Mouse (Mus musculus): Measurements from ENCODE around the gene Tmsb15l.
"Not testable (repeated sequence)": the region's sequence is repeated elsewhere in the genome, so short reads cannot be mapped to it uniquely, and the experiment has no call there.

Tmsb15l gene

DNA sequence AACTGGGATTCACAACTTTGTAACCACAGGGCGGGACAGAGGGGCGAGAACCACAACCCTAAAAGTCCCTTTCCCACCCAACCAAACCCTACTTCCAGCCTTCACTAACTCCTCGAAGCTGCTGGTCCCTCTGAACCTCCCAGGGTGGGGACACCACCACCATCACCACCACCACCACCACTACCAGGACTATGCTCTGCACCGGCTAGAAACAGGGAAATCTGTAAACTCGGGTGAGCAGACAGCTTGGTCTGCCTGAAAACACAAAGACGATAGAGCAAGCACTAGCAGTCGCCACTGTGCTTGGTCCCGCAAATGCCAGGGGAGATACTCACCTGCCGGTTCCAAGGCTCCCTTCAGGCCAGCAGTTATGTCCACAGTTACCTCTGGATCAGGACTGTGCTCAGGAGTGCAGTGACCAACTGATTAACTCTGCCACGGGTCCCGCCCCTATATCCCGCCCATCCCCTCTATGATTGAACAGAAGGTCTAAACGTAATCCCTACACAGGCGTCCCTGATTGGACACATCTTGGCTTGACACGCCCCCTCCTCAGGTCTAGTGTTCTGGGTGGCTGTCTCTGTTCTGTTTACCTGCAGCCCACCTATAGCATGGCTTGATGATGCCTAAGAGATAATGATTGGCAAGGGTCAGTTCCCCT is at the start of gene Tmsb15l, which contains the start of gene Tmsb15b1:
Gene Tmsb15l (minus strand): TSS at position 446 of the 661 bp plus-strand sequence.
Gene Tmsb15b1 (minus strand): TSS at position 451 of the 661 bp plus-strand sequence.
- DNase-seq (ENCODE audit: low spot score), result peak; percentile 64

GRCm38 (mm10) chrX:137019310-137019709 is 42.6 kb upstream of the Tmsb15l start:
- peak; percentile 84 for DNase-seq (ENCODE audit: low spot score)

- no peak for DNase-seq (ENCODE audit: low spot score)
These were observed 41.0 kb upstream of the Tmsb15l start for GRCm38 (mm10) chrX:137017668-137018067.

- peak; percentile 57 for DNase-seq (ENCODE audit: low spot score)
These were observed 38.5 kb upstream of the Tmsb15l start for GRCm38 (mm10) chrX:137015099-137015709.

DNA sequence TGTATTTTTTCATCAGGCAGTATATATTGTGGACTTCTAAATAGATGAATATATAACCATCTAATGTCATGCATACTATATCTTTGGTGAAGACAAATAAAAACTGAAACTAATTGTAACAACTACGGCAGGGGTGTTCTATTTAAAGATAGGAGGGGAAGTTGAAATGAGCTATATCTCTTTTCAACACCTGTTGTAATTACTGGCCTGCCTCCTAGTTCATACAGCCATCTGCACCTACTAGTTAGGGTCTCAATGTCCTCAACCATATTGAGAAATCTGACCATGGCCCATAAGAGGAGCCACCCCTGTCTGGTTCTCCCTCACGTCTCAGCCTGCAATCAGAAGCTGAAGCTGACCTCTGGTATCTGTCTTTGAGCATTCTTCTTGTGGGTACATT is 19.6 kb upstream of the Tmsb15l start:
- no peak for DNase-seq (ENCODE audit: low spot score)

DNA sequence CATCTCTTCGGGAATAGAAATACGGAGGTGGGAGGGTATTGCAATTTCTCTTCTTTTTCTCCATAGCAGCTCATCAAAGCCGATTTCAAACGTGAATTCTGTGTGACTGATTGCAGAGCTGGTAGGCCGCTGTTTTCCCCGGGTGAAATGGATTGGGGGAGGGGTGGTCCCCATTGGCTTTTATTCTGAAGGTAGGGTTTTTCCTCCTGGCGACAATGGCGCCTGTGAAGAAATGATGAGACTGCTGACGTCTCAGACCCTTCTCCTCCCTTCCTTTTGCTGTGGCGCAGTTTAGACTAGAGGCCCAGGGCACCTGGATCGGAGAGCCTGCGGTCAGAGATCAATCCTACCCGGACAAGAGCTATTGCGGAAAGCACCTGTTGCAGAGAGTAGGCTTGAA is 17.0 kb upstream of the Tmsb15l start:
- DNase-seq (ENCODE audit: low spot score), result no peak

DNA sequence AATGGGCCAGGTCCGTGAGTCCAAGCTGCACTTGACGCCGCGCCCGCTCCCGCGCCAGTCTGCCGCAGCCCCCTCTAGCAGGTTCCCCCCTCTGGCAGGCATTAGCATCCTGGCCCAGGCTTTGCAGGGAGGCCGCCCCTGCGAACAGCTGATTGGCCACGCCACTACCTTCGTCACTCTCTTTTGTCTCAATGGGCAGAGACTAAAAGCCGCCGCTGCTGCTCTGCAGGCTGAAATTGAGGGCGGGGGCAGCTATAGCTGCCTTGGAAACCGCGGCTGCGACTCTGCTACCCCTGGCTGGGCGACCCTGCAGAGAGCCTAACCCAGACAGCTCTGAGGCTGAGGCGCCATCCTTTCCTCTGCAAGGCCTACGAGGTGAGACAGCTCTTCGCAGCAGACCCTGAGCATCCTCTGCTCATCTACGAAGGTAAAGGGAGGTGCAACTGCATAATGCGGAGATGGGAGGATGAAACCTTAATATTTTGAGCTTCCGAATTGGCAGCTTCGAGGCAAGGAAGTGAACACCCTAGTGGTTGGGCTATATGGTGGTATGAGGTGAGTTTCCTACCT is 16.4 kb upstream of the Tmsb15l start, which contains the start of gene Zcchc18:
Gene Zcchc18 (plus strand): TSS at position 178 of the 570 bp plus-strand sequence.
- peak; percentile 59 for DNase-seq (ENCODE audit: low spot score)

DNA sequence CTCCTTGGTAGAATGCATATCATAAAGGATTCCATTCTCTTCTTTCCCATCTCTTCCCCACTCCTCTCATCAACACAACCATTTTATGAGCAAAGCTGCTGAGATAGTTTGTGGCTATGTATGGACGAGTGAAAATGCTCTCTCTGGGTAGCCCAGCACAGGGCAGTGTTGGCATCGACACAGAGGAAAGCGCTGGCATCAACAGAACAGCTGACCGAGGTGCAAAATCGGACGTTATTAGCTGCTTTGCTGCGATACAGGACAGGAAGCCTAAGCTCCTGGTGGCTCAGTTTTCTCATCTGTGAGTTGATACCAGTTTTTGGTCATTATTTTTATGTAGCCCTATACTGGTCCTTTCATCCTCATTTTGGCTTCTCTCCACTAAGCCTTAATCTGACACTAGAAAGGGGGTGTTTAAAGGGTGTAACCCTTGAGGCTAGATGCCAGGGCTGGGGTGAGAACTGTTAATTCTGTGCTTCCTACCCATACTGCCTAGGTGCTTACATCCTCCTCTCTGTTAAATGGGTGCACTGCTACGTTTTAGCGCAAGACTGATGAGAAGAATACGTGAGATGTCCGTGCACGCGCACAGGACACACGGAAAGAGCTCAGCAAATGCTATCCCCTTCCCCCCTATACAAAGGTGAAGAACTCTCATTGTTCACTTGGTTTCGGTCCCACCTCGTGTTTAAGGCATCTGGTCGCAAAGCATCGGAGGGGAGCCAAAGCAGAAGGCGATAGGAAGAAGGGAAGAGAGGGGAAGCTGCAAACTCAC is 15.7 kb upstream of the Tmsb15l start:
- no peak for DNase-seq (ENCODE audit: low spot score)

GRCm38 (mm10) chrX:136991274-136991673 is 14.6 kb upstream of the Tmsb15l start:
- no peak for DNase-seq (ENCODE audit: low spot score)

DNA sequence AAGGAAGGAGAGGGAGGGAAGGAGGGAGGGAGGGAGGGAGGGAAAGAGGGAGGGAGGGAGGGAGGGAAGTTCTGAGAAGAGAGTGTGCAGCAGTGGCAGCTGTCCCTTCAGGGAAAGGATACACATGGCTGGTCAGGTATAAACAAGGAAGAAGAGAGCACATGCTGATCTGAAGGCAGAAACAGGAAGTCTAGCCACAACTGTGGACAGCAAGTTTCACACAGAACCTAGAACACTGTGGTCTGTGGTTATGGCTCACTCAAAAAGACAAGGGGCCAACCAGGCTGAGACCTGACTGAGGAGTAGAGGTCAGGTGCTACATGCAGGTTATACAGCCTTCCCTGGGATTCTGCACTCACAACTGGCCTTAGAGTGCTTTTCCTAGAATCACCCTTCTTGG is 9.4 kb upstream of the Tmsb15l start:
- no peak for DNase-seq (ENCODE audit: low spot score)

DNA sequence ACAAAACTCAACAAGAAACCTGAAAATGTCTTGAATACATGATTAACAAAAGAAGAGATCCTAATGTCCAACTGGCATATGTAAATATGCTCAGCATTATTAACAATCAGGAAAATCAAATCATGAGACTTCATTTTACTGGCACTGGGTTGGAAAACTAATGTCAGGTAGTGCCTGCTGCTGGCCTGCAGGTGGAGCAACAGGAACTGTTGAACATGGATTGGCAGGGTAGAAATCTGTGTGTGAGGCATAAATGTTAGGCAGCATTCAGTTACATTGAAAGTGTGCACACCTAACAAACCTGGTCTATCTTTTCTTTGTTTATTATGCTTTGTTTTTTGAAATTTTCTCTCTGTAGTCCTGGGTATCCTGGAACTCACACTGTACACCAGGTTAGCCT is 1.9 kb upstream of the Tmsb15l start:
- DNase-seq (ENCODE audit: low spot score), result no peak

DNA sequence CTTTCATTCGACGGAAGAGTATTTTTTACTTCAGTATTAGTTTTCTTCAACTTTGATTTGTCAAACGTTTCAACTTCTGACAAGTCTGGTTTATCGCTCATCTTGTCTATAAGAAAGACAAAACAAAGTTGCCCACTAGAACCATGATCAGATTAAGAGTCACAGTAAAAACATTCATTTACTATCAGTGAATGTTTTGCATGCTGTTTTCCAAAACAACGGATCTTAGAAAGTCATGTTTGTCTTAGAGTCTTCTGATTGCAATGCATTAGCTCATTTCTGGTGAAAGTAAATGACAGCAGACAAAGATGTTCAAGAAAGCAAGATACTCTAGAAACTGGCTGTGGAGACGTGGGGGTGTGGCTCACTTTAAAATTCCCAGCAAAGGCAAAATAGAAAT is 1.3 kb downstream of the Tmsb15l start, which contains the start of gene Tmsb15b2:
Gene Tmsb15b2 (minus strand): TSS at position 101 of the 400 bp plus-strand sequence.
- DNase-seq (ENCODE audit: low spot score), result not testable (repeated sequence)

GRCm38 (mm10) chrX:136959688-136960087 is 17.0 kb downstream of the Tmsb15l start:
- DNase-seq (ENCODE audit: low spot score), result no peak

DNA sequence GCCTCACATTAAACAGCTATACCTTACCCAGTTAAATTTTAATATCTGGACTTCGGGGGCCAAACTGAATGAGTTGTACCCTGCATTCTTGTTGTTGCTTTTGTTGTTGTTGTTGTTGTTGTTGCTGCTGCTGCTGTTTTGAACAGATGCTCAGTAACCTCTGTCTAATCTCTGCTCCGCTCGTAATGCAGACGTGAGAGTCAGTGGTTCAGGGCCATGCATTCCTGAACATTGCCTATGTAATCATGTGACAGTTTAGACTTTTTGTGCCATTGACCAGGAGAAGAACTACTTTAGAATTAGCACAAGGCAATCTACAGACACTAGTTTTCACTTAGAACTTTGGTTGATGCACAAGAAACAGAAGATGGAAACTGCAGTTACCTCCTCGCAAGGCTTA is 18.4 kb downstream of the Tmsb15l start:
- not testable (repeated sequence) for DNase-seq (ENCODE audit: low spot score)

DNA sequence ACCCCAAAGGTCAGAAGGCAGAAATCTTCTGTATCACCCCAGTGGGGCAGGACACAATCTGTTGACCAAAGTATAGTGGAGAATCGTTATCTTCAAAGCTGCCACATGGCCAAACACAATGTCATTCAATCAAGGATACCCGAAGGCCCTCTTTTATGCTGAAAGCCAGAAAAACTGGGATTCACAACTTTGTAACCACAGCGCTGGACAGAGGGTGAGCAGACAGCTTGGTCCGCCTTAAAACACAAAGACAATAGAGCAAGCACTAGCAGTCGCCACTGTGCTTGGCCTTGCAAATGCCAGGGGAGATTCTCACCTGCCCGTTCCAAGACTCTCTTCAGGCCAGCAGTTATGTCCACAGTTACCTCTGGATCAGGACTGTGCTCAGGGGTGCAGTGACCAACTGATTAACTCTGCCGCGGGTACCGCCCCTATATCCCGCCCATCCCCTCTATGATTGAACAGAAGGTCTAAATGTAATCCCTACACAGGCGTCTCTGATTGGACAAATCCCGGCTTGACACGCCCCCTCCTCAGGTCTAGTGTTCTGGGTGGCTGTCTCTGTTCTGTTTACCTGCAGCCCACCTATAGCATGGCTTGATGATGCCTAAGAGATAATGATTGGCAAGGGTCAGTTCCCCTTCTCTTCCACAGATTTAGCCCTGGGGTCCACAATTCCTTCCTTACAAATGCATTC is 18.9 kb downstream of the Tmsb15l start:
- DNase-seq (ENCODE audit: low spot score), result peak; percentile 71

GRCm38 (mm10) chrX:136937985-136938384 is 38.7 kb downstream of the Tmsb15l start:
- DNase-seq (ENCODE audit: low spot score), result no peak

DNA sequence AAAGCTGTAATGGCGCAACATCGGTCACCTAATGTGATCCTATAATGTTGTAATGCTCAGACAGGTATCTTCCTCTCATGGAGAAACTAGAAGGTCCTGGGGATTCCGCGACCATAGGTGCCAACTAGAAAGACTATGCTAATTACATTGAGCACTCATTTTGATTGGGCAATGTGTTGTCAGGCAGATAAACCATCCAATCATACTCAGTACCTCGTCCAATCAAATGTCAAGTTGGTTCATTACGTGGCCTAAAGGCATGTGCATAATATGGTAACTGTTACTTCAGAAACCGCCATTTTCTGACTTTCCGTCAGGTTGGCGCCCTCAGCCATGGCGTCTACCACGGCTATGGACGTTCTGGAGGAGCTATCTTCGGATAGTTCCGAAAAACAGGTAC is 49.6 kb downstream of the Tmsb15l start, which contains the start of gene H2bfm:
Gene H2bfm (plus strand): TSS at position 295 of the 400 bp plus-strand sequence.
- no peak for DNase-seq (ENCODE audit: low spot score)

GRCm38 (mm10) chrX:136925863-136926262 is 50.8 kb downstream of the Tmsb15l start:
- no peak for DNase-seq (ENCODE audit: low spot score)
